Mouse (Mus musculus) embryonic facial prominence, embryonic 12.5 days (tissue): Measurements from ENCODE around the gene Clstn3. TPM values are rescaled to one million over a fixed set of nuclear protein-coding genes. Genes with fewer than 3 reads are reported as not detected.

Experiments
- ATAC-seq: fragments of 200-750 bp; cut with Nextera tagmentation; 2 replicates; pipeline ENCODE4 v1.8.0; 2017; ENCODE audit not compliant: insufficient number of reproducible peaks, insufficient read depth, low FRiP score, low TSS enrichment
- H3K27ac ChIP-seq: fragments of 300-500 bp; sonication (generic); 2 replicates; pipeline ENCODE4 v1.5.1; 2016; ENCODE audit warnings: mild to moderate bottlenecking
- H3K27me3 ChIP-seq: fragments of 300-500 bp; sonication (generic); 2 replicates; pipeline ENCODE4 v1.6.1; 2016; ENCODE audit warnings: mild to moderate bottlenecking, moderate library complexity
- H3K36me3 ChIP-seq: fragments of 300-500 bp; sonication (generic); 2 replicates; pipeline ENCODE4 v1.6.1; 2016; ENCODE audit warnings: mild to moderate bottlenecking
- H3K4me1 ChIP-seq: fragments of 300-500 bp; sonication (generic); 2 replicates; pipeline ENCODE4 v1.6.1; 2016
- H3K4me2 ChIP-seq: fragments of 300-500 bp; sonication (generic); replicated peaks from 2 replicates; pipeline ENCODE4 v1.6.1; 2016; ENCODE audit warnings: mild to moderate bottlenecking, moderate library complexity
- H3K4me3 ChIP-seq: fragments of 300-500 bp; sonication (generic); 2 replicates; pipeline ENCODE4 v1.5.1; 2016; ENCODE audit warnings: mild to moderate bottlenecking
- H3K9ac ChIP-seq: fragments of 300-500 bp; sonication (generic); 2 replicates; pipeline ENCODE4 v1.6.1; 2016; ENCODE audit warnings: mild to moderate bottlenecking, moderate library complexity
- H3K9me3 ChIP-seq: fragments of 300-500 bp; sonication (generic); 2 replicates; pipeline ENCODE4 v1.6.1; 2016; ENCODE audit warnings: mild to moderate bottlenecking, moderate library complexity
- WGBS: fragments of 180-500 bp; shearing (Covaris S2); methylation state at CpG from one replicate; pipeline ENCODE4 v1.1.7; 2016; 5-methylcytosine and 5-hydroxymethylcytosine counted together
- polyA plus RNA-seq: library from polyadenylated mRNA; unstranded; fragments of >200 nt; fragmentation: Nextera tagmentation; extraction: Ambion mirVana; gene quantifications from 2 replicates; pipeline ENCODE4 v1.2.1, GENCODE M21; 2016

Clstn3 gene
- polyA plus RNA-seq, 1 experiment from 2014 or later, result 13.8 TPM

GRCm38 (mm10) chr6:124447356-124447755, 17.2 kb downstream of the Clstn3 start:
- Histone ChIP-seq H3K9me3 (no peaks in the 10 kb centered on the region), H3K4me1 (no peaks in the 10 kb centered on the region), H3K4me3 (no peak overlapping the region), H3K36me3 (peaks cover 3% of the 10 kb centered on the region; the same call in 1 of the 2 replicates), H3K27ac (no peak overlapping the region), H3K9ac (no peak overlapping the region), H3K4me2 (no peak overlapping the region), H3K27me3 (no peaks in the 10 kb centered on the region)
- no peak for ATAC-seq
- 80% methylated on average over 2 of the region's 2 CpGs for whole genome bisulfite sequencing

- 94% methylated on average over 9 of the region's 9 CpGs for WGBS
- H3K4me3 ChIP-seq, result no peak overlapping the region
- no peaks in the 10 kb centered on the region for H3K27me3 ChIP-seq
- H3K27ac ChIP-seq, result no peak overlapping the region
- H3K36me3 ChIP-seq, result peaks cover 3% of the 10 kb centered on the region; the same call in 1 of the 2 replicates
- H3K9me3 ChIP-seq, result no peaks in the 10 kb centered on the region
- ATAC-seq, result no peak
- no peak overlapping the region for H3K9ac ChIP-seq
- no peaks in the 10 kb centered on the region for H3K4me1 ChIP-seq
- no peak overlapping the region for H3K4me2 ChIP-seq
These were observed 18.1 kb downstream of the Clstn3 start for GRCm38 (mm10) chr6:124446459-124446858.

- Histone ChIP-seq H3K4me2 (no peak overlapping the region), H3K4me3 (no peak overlapping the region), H3K27me3 (no peaks in the 10 kb centered on the region), H3K36me3 (peaks cover 3% of the 10 kb centered on the region; the same call in 1 of the 2 replicates), H3K9ac (no peak overlapping the region), H3K9me3 (no peaks in the 10 kb centered on the region), H3K4me1 (no peaks in the 10 kb centered on the region), H3K27ac (no peak overlapping the region)
- 97% methylated on average over 2 of the region's 2 CpGs for WGBS
- ATAC-seq, result no peak
These were observed 18.6 kb downstream of the Clstn3 start for GRCm38 (mm10) chr6:124446024-124446423.

- no peak for ATAC-seq
These were observed 21.3 kb downstream of the Clstn3 start for GRCm38 (mm10) chr6:124443338-124443737.

GRCm38 (mm10) chr6:124436245-124436644, 28.3 kb downstream of the Clstn3 start:
- WGBS, result 77% methylated on average over 7 of the region's 7 CpGs
- no peak for ATAC-seq
- H3K36me3 ChIP-seq, result no peaks in the 10 kb centered on the region

More at GRCm38 (mm10) chr6:124443338-124443737, 21.3 kb downstream of the Clstn3 start:
- H3K4me2 ChIP-seq, result no peak overlapping the region
- H3K27ac ChIP-seq, result no peak overlapping the region
- no peaks in the 10 kb centered on the region for H3K27me3 ChIP-seq
- H3K36me3 ChIP-seq, result no peaks in the 10 kb centered on the region
- no peaks in the 10 kb centered on the region for H3K4me1 ChIP-seq
- no peak overlapping the region for H3K9ac ChIP-seq
- H3K4me3 ChIP-seq, result no peak overlapping the region
- WGBS, result 86% methylated on average over 2 of the region's 2 CpGs
- no peaks in the 10 kb centered on the region for H3K9me3 ChIP-seq

GRCm38 (mm10) chr6:124435173-124435572, 29.4 kb downstream of the Clstn3 start:
- H3K9ac ChIP-seq, result no peak overlapping the region
- no peaks in the 10 kb centered on the region for H3K9me3 ChIP-seq
- no peak for ATAC-seq
- H3K36me3 ChIP-seq, result no peaks in the 10 kb centered on the region
- H3K27me3 ChIP-seq, result no peaks in the 10 kb centered on the region
- no peak overlapping the region for H3K4me3 ChIP-seq
- peaks cover 9% of the 10 kb centered on the region; the same call in 1 of the 2 replicates for H3K4me1 ChIP-seq
- H3K4me2 ChIP-seq, result no peak overlapping the region
- 74% methylated on average over 5 of the region's 5 CpGs for WGBS
- no peak overlapping the region for H3K27ac ChIP-seq

More at GRCm38 (mm10) chr6:124436245-124436644, 28.3 kb downstream of the Clstn3 start:
- peaks cover 2% of the 10 kb centered on the region; the same call in 1 of the 2 replicates for H3K4me1 ChIP-seq
- no peaks in the 10 kb centered on the region for H3K9me3 ChIP-seq
- no peak overlapping the region for H3K9ac ChIP-seq
- no peak overlapping the region for H3K4me2 ChIP-seq
- H3K4me3 ChIP-seq, result no peak overlapping the region
- H3K27ac ChIP-seq, result no peak overlapping the region
- H3K27me3 ChIP-seq, result no peaks in the 10 kb centered on the region

- WGBS, result 88% methylated on average over 8 of the region's 8 CpGs
- H3K36me3 ChIP-seq, result no peaks in the 10 kb centered on the region
- H3K27ac ChIP-seq, result no peak overlapping the region
- H3K4me3 ChIP-seq, result no peak overlapping the region
- no peaks in the 10 kb centered on the region for H3K27me3 ChIP-seq
- H3K4me1 ChIP-seq, result peaks cover 9% of the 10 kb centered on the region; the same call in 1 of the 2 replicates
- no peak for ATAC-seq
- no peaks in the 10 kb centered on the region for H3K9me3 ChIP-seq
- H3K9ac ChIP-seq, result no peak overlapping the region
- no peak overlapping the region for H3K4me2 ChIP-seq
These were observed 30.8 kb downstream of the Clstn3 start for GRCm38 (mm10) chr6:124433688-124434324.

GRCm38 (mm10) chr6:124430784-124431495, 33.7 kb downstream of the Clstn3 start:
- H3K27ac ChIP-seq, result no peak overlapping the region
- peak; percentile 54; the same call in 1 of the 2 replicates for ATAC-seq
- 34% methylated on average over 8 of the region's 8 CpGs for WGBS
- no peaks in the 10 kb centered on the region for H3K36me3 ChIP-seq
- H3K9ac ChIP-seq, result no peak overlapping the region
- H3K4me3 ChIP-seq, result no peak overlapping the region
- H3K4me2 ChIP-seq, result no peak overlapping the region
- no peaks in the 10 kb centered on the region for H3K9me3 ChIP-seq
- H3K27me3 ChIP-seq, result no peaks in the 10 kb centered on the region
- H3K4me1 ChIP-seq, result peaks cover 9% of the 10 kb centered on the region; the same call in 1 of the 2 replicates

GRCm38 (mm10) chr6:124430379-124430778, 34.2 kb downstream of the Clstn3 start:
- Histone ChIP-seq H3K4me3 (no peak overlapping the region), H3K27ac (no peak overlapping the region), H3K27me3 (no peaks in the 10 kb centered on the region), H3K9me3 (no peaks in the 10 kb centered on the region), H3K4me2 (no peak overlapping the region), H3K4me1 (peaks cover 9% of the 10 kb centered on the region; the same call in 1 of the 2 replicates), H3K9ac (no peak overlapping the region), H3K36me3 (no peaks in the 10 kb centered on the region)
- 67% methylated on average over 3 of the region's 3 CpGs for WGBS
- ATAC-seq, result no peak

GRCm38 (mm10) chr6:124427791-124428576, 36.6 kb downstream of the Clstn3 start:
- H3K4me1 ChIP-seq, result peaks cover 9% of the 10 kb centered on the region; the same call in 1 of the 2 replicates
- no peaks in the 10 kb centered on the region for H3K36me3 ChIP-seq
- no peak overlapping the region for H3K4me3 ChIP-seq
- H3K27me3 ChIP-seq, result no peaks in the 10 kb centered on the region
- H3K27ac ChIP-seq, result no peak overlapping the region
- no peaks in the 10 kb centered on the region for H3K9me3 ChIP-seq
- H3K4me2 ChIP-seq, result no peak overlapping the region
- ATAC-seq, result no peak
- WGBS, result 73% methylated on average over 5 of the region's 6 CpGs
- no peak overlapping the region for H3K9ac ChIP-seq

GRCm38 (mm10) chr6:124427289-124427688, 37.3 kb downstream of the Clstn3 start:
- 83% methylated on average over 7 of the region's 7 CpGs for WGBS
- no peak overlapping the region for H3K4me2 ChIP-seq
- no peaks in the 10 kb centered on the region for H3K27me3 ChIP-seq
- no peaks in the 10 kb centered on the region for H3K9me3 ChIP-seq
- no peak overlapping the region for H3K4me3 ChIP-seq
- no peak overlapping the region for H3K9ac ChIP-seq
- no peak overlapping the region for H3K27ac ChIP-seq
- no peaks in the 10 kb centered on the region for H3K36me3 ChIP-seq
- H3K4me1 ChIP-seq, result peaks cover 9% of the 10 kb centered on the region; the same call in 1 of the 2 replicates
- no peak for ATAC-seq
